Mouse (Mus musculus): ENCODE results near the gene Dnttip1. TPM values are rescaled to one million over a fixed set of nuclear protein-coding genes. Genes with fewer than 3 reads are reported as not detected.

The Dnttip1 gene
- polyA plus RNA-seq, 1 experiment from 2014 or later: 67.5 TPM

DNA sequence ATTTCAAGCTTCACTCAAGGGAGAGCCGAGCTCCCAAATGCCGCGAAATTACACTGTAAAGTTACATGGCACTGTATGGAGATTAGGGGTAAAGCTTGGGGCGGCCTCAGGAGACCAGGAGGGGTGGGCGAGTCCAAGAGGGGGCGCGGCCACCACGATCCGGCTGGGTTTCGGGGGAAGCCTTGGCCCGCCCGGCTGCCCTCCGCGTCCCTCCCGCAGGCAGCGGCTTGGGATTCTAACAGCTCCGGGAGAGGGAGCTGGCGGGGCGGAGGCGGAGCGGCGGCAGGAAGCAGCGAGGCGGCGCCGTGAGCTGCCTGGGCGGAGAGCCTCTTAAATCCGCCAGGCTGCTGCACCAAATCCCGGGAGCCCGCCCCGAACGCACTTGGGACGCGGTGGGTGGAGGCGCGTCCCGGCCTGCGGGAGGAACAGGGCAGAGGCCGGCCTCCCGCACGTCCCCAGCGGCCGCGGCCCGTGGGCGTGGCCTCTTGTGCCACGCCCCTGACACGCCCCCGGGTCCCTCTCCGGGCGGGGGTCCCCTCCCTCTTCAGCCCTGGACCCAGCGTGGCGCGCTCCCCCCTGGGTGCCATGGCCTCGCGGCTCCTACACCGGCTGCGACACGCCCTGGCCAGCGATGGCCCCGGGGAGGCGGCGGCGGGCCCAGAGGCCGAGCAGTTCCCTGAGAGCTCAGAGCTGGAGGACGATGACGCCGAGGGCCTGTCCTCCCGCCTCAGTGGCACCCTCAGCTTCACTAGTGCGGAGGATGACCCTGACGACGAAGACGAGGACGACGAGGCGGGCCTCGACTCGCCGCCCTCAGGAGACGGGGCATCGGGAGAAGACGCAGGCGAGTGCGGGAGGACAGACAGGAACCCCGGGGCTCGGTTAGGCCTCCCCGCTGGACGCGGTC, 40.0 kb downstream of the Dnttip1 start, which contains the start of gene Snx21:
Gene Snx21, plus strand, starts transcription at position 343 of the 907 bp plus-strand sequence.
- H3K9ac ChIP-seq (replicated peaks; ENCODE audit: low read depth, low read length): peak within 1 kb of the TSS; percentile 85
- peak; percentile 90 for ATAC-seq
- H3K4me1 ChIP-seq (replicated peaks; ENCODE audit: control insufficient read depth, insufficient read depth, low read length): peaks cover 17% of the 10 kb centered on the region
- no peaks in the 10 kb centered on the region for H3K9me3 ChIP-seq (ENCODE audit: control insufficient read depth, low read length)
- peak within 1 kb of the TSS; percentile 89 for H3K4me2 ChIP-seq (ENCODE audit: low read length)
- H3K4me3 ChIP-seq (replicated peaks; ENCODE audit: low read length): peak within 1 kb of the TSS; percentile 78
- under 1% methylated on average over 82 of the region's 89 CpGs for WGBS
- H3K27ac ChIP-seq (ENCODE audit: low read length): peak within 1 kb of the TSS; percentile 44
- no peaks in the 10 kb centered on the region for H3K36me3 ChIP-seq (ENCODE audit: control insufficient read depth, insufficient read depth)
- no peaks in the 10 kb centered on the region for H3K27me3 ChIP-seq (replicated peaks; ENCODE audit: control insufficient read depth, insufficient read depth, low read length)

DNA sequence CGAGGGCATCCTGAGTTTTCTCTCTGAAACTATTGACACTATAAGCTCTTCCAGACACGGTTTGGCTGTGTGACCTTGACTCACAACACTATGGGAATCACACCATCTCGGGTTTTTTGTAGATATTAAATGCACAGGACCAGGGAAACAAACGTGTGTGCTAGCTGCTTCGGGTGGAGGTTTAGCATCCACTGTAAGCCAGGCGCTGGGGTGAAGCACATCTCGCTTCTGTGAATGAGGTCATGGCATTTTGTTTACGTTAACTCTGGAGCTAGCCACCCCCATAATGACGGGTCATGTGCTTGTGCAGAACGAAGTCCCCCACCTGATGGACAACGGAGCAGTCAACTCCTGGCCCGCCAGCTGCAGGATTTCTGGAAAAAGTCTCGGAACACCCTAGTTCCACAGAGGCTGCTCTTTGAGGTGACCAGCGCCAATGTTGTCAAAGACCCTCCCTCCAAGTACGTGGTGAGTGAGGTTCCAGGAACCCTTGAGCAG, 40.7 kb downstream of the Dnttip1 start:
- 10% methylated on average over 15 of the region's 15 CpGs for WGBS
- ATAC-seq: no peak
- H3K9ac ChIP-seq (replicated peaks; ENCODE audit: low read depth, low read length): peak overlapping the region; percentile 85
- peak overlapping the region; percentile 78 for H3K4me3 ChIP-seq (replicated peaks; ENCODE audit: low read length)
- no peak overlapping the region for H3K27ac ChIP-seq (ENCODE audit: low read length)
- no peaks in the 10 kb centered on the region for H3K9me3 ChIP-seq (ENCODE audit: control insufficient read depth, low read length)
- H3K4me2 ChIP-seq (ENCODE audit: low read length): peak overlapping the region; percentile 89
- peaks cover 17% of the 10 kb centered on the region for H3K4me1 ChIP-seq (replicated peaks; ENCODE audit: control insufficient read depth, insufficient read depth, low read length)
- H3K27me3 ChIP-seq (replicated peaks; ENCODE audit: control insufficient read depth, insufficient read depth, low read length): no peaks in the 10 kb centered on the region
- no peaks in the 10 kb centered on the region for H3K36me3 ChIP-seq (ENCODE audit: control insufficient read depth, insufficient read depth)

DNA sequence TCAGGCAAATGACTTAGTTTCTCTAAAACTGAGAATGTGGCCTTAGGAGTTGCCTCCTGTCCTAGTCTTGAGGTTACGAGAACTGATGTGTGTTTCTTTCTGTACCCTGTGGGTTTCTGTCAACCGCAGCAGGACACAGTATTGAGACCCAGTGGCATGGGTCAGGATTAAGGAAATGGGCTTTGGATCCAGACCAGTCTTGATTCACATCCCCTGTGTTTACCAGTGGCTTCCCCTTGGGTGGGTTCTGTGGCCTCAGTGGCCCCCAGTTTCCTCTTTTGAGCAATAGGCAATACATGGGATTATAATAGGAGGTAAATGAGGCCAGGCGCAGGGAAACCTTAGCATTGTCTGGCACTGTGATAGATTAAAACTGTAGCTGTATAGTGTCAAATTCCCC, 41.2 kb downstream of the Dnttip1 start:
- H3K27ac ChIP-seq (ENCODE audit: low read length): no peak overlapping the region
- H3K27me3 ChIP-seq (replicated peaks; ENCODE audit: control insufficient read depth, insufficient read depth, low read length): no peaks in the 10 kb centered on the region
- 78% methylated on average over 3 of the region's 3 CpGs for WGBS
- H3K9me3 ChIP-seq (ENCODE audit: control insufficient read depth, low read length): no peaks in the 10 kb centered on the region
- peaks cover 17% of the 10 kb centered on the region for H3K4me1 ChIP-seq (replicated peaks; ENCODE audit: control insufficient read depth, insufficient read depth, low read length)
- 0 out of 2 replicates have a peak, but pooled peaks cover 2% of the 10 kb centered on the region for H3K36me3 ChIP-seq (ENCODE audit: control insufficient read depth, insufficient read depth)
- peak overlapping the region; percentile 89 for H3K4me2 ChIP-seq (ENCODE audit: low read length)
- no peak overlapping the region for H3K4me3 ChIP-seq (replicated peaks; ENCODE audit: low read length)
- ATAC-seq: no peak
- H3K9ac ChIP-seq (replicated peaks; ENCODE audit: low read depth, low read length): no peak overlapping the region

DNA sequence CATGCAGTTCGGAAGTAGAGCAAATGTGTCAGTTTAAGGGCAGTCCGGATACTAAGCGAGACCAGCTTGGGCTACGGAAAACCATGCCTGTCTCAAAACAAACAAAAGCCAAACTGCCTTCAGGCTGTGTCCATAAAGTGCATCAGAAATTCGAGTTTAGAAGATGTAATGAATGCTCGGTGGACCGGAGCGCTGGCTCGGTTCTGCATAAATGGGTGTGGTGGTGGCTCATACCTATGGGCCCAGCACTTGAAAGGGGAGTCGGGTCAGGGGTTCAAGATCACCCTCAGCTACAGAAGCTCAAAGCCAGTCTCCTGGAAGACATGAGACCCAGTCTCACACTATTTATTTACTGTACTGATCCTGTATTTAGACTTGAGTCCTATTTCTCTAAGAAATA, 42.0 kb downstream of the Dnttip1 start:
- WGBS: 91% methylated on average over 10 of the region's 10 CpGs
- no peak overlapping the region for H3K4me2 ChIP-seq (ENCODE audit: low read length)

GRCm38 (mm10) chr2:164788411-164788810, 42.6 kb downstream of the Dnttip1 start:
- no peaks in the 10 kb centered on the region for H3K9me3 ChIP-seq (ENCODE audit: control insufficient read depth, low read length)
- 74% methylated on average over 4 of the region's 4 CpGs for WGBS
- H3K4me2 ChIP-seq (ENCODE audit: low read length): no peak overlapping the region
- H3K4me3 ChIP-seq (replicated peaks; ENCODE audit: low read length): no peak overlapping the region
- H3K27ac ChIP-seq (ENCODE audit: low read length): no peak overlapping the region
- 0 out of 2 replicates have a peak, but pooled peaks cover 7% of the 10 kb centered on the region for H3K36me3 ChIP-seq (ENCODE audit: control insufficient read depth, insufficient read depth)
- peaks cover 17% of the 10 kb centered on the region for H3K4me1 ChIP-seq (replicated peaks; ENCODE audit: control insufficient read depth, insufficient read depth, low read length)
- no peak for ATAC-seq
- H3K9ac ChIP-seq (replicated peaks; ENCODE audit: low read depth, low read length): no peak overlapping the region
- no peaks in the 10 kb centered on the region for H3K27me3 ChIP-seq (replicated peaks; ENCODE audit: control insufficient read depth, insufficient read depth, low read length)

More for the DNA sequence above, 42.0 kb downstream of the Dnttip1 start:
- Histone ChIP-seq H3K9ac (replicated peaks; ENCODE audit: low read depth, low read length) (no peak overlapping the region), H3K4me1 (replicated peaks; ENCODE audit: control insufficient read depth, insufficient read depth, low read length) (peaks cover 17% of the 10 kb centered on the region), H3K4me3 (replicated peaks; ENCODE audit: low read length) (no peak overlapping the region), H3K27ac (ENCODE audit: low read length) (no peak overlapping the region), H3K36me3 (ENCODE audit: control insufficient read depth, insufficient read depth) (0 out of 2 replicates have a peak, but pooled peaks cover 7% of the 10 kb centered on the region), H3K9me3 (ENCODE audit: control insufficient read depth, low read length) (no peaks in the 10 kb centered on the region), H3K27me3 (replicated peaks; ENCODE audit: control insufficient read depth, insufficient read depth, low read length) (no peaks in the 10 kb centered on the region)
- no peak for ATAC-seq

GRCm38 (mm10) chr2:164790451-164790850, 44.7 kb downstream of the Dnttip1 start:
- Histone ChIP-seq H3K4me1 (replicated peaks; ENCODE audit: control insufficient read depth, insufficient read depth, low read length) (peaks cover 11% of the 10 kb centered on the region), H3K9me3 (ENCODE audit: control insufficient read depth, low read length) (no peaks in the 10 kb centered on the region), H3K27me3 (replicated peaks; ENCODE audit: control insufficient read depth, insufficient read depth, low read length) (no peaks in the 10 kb centered on the region), H3K4me2 (ENCODE audit: low read length) (no peak overlapping the region), H3K4me3 (replicated peaks; ENCODE audit: low read length) (no peak overlapping the region), H3K27ac (ENCODE audit: low read length) (no peak overlapping the region), H3K9ac (replicated peaks; ENCODE audit: low read depth, low read length) (no peak overlapping the region), H3K36me3 (ENCODE audit: control insufficient read depth, insufficient read depth) (peaks cover 12% of the 10 kb centered on the region)
- 85% methylated on average over 4 of the region's 4 CpGs for WGBS
- no peak for ATAC-seq

DNA sequence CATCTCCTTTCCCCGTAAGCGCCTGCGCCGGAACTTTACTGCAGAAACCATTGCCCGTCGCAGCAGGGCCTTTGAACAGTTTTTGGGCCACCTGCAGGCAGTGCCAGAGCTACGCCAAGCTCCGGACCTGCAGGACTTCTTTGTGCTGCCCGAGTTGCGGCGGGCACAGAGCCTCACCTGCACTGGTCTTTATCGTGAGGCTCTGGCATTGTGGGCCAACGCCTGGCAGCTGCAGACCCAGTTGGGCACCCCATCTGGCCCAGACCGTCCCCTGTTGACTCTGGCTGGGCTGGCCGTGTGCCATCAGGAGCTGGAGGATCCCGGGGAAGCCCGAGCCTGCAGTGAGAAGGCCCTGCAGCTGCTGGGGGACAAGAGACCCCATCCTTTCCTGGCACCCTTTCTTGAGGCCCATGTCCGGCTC, 46.1 kb downstream of the Dnttip1 start:
- ATAC-seq: no peak
- H3K27ac ChIP-seq (ENCODE audit: low read length): no peak overlapping the region
- H3K4me3 ChIP-seq (replicated peaks; ENCODE audit: low read length): no peak overlapping the region
- no peak overlapping the region for H3K9ac ChIP-seq (replicated peaks; ENCODE audit: low read depth, low read length)
- H3K4me1 ChIP-seq (replicated peaks; ENCODE audit: control insufficient read depth, insufficient read depth, low read length): peaks cover 3% of the 10 kb centered on the region
- no peaks in the 10 kb centered on the region for H3K27me3 ChIP-seq (replicated peaks; ENCODE audit: control insufficient read depth, insufficient read depth, low read length)
- peaks cover 12% of the 10 kb centered on the region for H3K36me3 ChIP-seq (ENCODE audit: control insufficient read depth, insufficient read depth)
- no peaks in the 10 kb centered on the region for H3K9me3 ChIP-seq (ENCODE audit: control insufficient read depth, low read length)
- 91% methylated on average over 18 of the region's 18 CpGs for WGBS
- no peak overlapping the region for H3K4me2 ChIP-seq (ENCODE audit: low read length)

GRCm38 (mm10) chr2:164792400-164793190, 46.8 kb downstream of the Dnttip1 start:
- no peak for ATAC-seq
- no peaks in the 10 kb centered on the region for H3K9me3 ChIP-seq (ENCODE audit: control insufficient read depth, low read length)
- peaks cover 12% of the 10 kb centered on the region for H3K36me3 ChIP-seq (ENCODE audit: control insufficient read depth, insufficient read depth)
- no peaks in the 10 kb centered on the region; the same call in 1 of the 2 replicates for H3K4me1 ChIP-seq (replicated peaks; ENCODE audit: control insufficient read depth, insufficient read depth, low read length)
- no peak overlapping the region for H3K27ac ChIP-seq (ENCODE audit: low read length)
- H3K9ac ChIP-seq (replicated peaks; ENCODE audit: low read depth, low read length): no peak overlapping the region
- H3K27me3 ChIP-seq (replicated peaks; ENCODE audit: control insufficient read depth, insufficient read depth, low read length): no peaks in the 10 kb centered on the region
- WGBS: 90% methylated on average over 12 of the region's 12 CpGs
- no peak overlapping the region for H3K4me3 ChIP-seq (replicated peaks; ENCODE audit: low read length)
- H3K4me2 ChIP-seq (ENCODE audit: low read length): no peak overlapping the region

- no peaks in the 10 kb centered on the region for H3K4me1 ChIP-seq (replicated peaks; ENCODE audit: control insufficient read depth, insufficient read depth, low read length)
- no peaks in the 10 kb centered on the region for H3K27me3 ChIP-seq (replicated peaks; ENCODE audit: control insufficient read depth, insufficient read depth, low read length)
- H3K9ac ChIP-seq (replicated peaks; ENCODE audit: low read depth, low read length): no peak overlapping the region
- H3K4me3 ChIP-seq (replicated peaks; ENCODE audit: low read length): no peak overlapping the region
- H3K9me3 ChIP-seq (ENCODE audit: control insufficient read depth, low read length): no peaks in the 10 kb centered on the region
- H3K36me3 ChIP-seq (ENCODE audit: control insufficient read depth, insufficient read depth): peaks cover 12% of the 10 kb centered on the region
- no peak for ATAC-seq
- no peak overlapping the region for H3K27ac ChIP-seq (ENCODE audit: low read length)
- WGBS: 82% methylated on average over 3 of the region's 3 CpGs
- no peak overlapping the region for H3K4me2 ChIP-seq (ENCODE audit: low read length)
Observed at GRCm38 (mm10) chr2:164793236-164793635, 47.5 kb downstream of the Dnttip1 start.

Measured in forebrain, embryonic 16.5 days (tissue).